Comparison of ENCODE assay signal across 29 mouse cellular contexts in the genomic region with DNA sequence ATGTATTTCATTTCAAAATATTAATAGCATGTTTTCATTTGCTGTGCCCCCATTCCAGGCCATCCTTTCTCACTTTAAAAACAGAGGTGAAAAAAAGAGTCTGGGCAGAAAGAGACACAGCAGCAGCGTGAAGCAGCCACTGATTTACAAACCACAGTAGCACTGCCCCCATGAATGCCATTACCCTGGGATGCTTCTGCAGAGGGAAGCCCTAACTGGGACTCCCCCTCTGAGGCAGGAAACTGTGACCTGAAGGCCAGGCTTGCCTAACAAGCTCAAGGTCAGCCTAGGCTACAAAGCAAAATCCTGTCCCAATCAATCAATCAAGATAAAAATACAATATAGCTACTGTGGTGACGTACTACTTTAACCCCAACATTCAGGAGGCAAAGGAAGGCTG. TPM values are rescaled to one million over a fixed set of nuclear protein-coding genes. Genes with fewer than 3 reads are reported as not detected.
DNase-seq lines count a peak whose midpoint lies in the region; ATAC-seq and TF ChIP-seq lines count a peak whose summit lies in the region.
"Had no signal": no experiment of that assay in that cellular context is flagged by ENCODE, and none has a peak within 500 bp of the region (broad histone marks: within the 10 kb centered on the region; RNA-seq: fewer than 3 reads in every experiment).

No protein-coding gene starts in this region.

- ATAC-seq in lung, postnatal 0 days: no peak
- ATAC-seq: CD4-positive, CD25-positive, alpha-beta regulatory T cell, adult 4 months; forebrain, embryonic 15.5 days; hindbrain, postnatal 0 days; intestine, embryonic 15.5 days; midbrain, embryonic 13.5 days had no signal

- TF ChIP-seq POLR2A in kidney, adult 2 months (IDR thresholded peaks at IDR 0.05; ENCODE audit: low read depth, low read length): no peak
- no peak for TF ChIP-seq POLR2A in lung, adult 2 months (IDR thresholded peaks at IDR 0.05; ENCODE audit: borderline replicate concordance, extremely low read depth, low read depth, low read length)
- TF ChIP-seq POLR2A in embryonic fibroblast, embryonic 13.5 days (IDR thresholded peaks at IDR 0.05; ENCODE audit: low read depth, low read length): no peak

- H3K9ac ChIP-seq in lung, postnatal 0 days (replicated peaks; ENCODE audit: low read depth): 0 out of 2 replicates have a peak overlapping the region, but pooled peaks have one; percentile 16
- H3K9ac ChIP-seq: embryonic facial prominence, embryonic 12.5 days; forebrain, embryonic 15.5 days; heart, embryonic 15.5 days; hindbrain, embryonic 12.5 days; intestine, embryonic 15.5 days; limb, embryonic 12.5 days; liver, embryonic 15.5 days; midbrain, embryonic 13.5 days had no signal

- no peaks in the 10 kb centered on the region for H3K4me1 ChIP-seq in kidney, adult 2 months (ENCODE audit: control insufficient read depth, insufficient read depth, low read length)
- H3K4me1 ChIP-seq in lung, postnatal 0 days (ENCODE audit: insufficient read depth, low read depth, low read length): peaks cover 7% of the 10 kb centered on the region; the same call in 1 of the 2 replicates
- peaks cover 4% of the 10 kb centered on the region for H3K4me1 ChIP-seq in lung, adult 2 months (ENCODE audit: control insufficient read depth, insufficient read depth, low read length)
- H3K4me1 ChIP-seq in embryonic fibroblast, embryonic 13.5 days (ENCODE audit: control insufficient read depth, insufficient read depth, low read length): peaks cover 35% of the 10 kb centered on the region
- H3K4me1 ChIP-seq: embryonic facial prominence, embryonic 12.5 days; forebrain, embryonic 15.5 days had no signal

- DNase-seq in adrenal gland, adult 2 months: peak; percentile 44
- DNase-seq in adrenal gland, postnatal 25 days: no peak
- peak; percentile 35 for DNase-seq in kidney, adult 2 months
- DNase-seq in kidney, postnatal 14 days: no peak
- DNase-seq in lung, postnatal 0 days (ENCODE audit: low spot score): no peak
- DNase-seq in lung, adult 2 months: no peak
- no peak for DNase-seq in thymus, adult 18-20 months
- DNase-seq: cerebellum, adult 8-10 months; cerebellum, postnatal 25 days; kidney, adult 8-10 months; kidney, postnatal 25 days; thymus, postnatal 25 days had no signal

- TF ChIP-seq CTCF in kidney, adult 2 months (conservative IDR thresholded peaks at IDR 0.05; ENCODE audit: insufficient read depth, insufficient read length, low read depth, low read length): no peak
- TF ChIP-seq CTCF in lung, postnatal 0 days (IDR thresholded peaks at IDR 0.05): no peak
- no peak for TF ChIP-seq CTCF in lung, adult 2 months (IDR thresholded peaks at IDR 0.05; ENCODE audit: insufficient read depth, low read length)
- no peak for TF ChIP-seq CTCF in embryonic fibroblast, embryonic 13.5 days (IDR thresholded peaks at IDR 0.05; ENCODE audit: borderline replicate concordance, insufficient read depth, low read length)

- no peaks in the 10 kb centered on the region for H3K9me3 ChIP-seq in lung, postnatal 0 days (ENCODE audit: low read length)
- H3K9me3 ChIP-seq: embryonic facial prominence, embryonic 12.5 days; forebrain, embryonic 10.5 days; forebrain, embryonic 15.5 days; heart, embryonic 15.5 days; hindbrain, embryonic 12.5 days; intestine, embryonic 15.5 days; limb, embryonic 12.5 days; liver, embryonic 15.5 days; midbrain, embryonic 13.5 days had no signal

- no peak overlapping the region for H3K4me2 ChIP-seq in lung, postnatal 0 days (replicated peaks; ENCODE audit: low read depth, low read length)
- H3K4me2 ChIP-seq: embryonic facial prominence, embryonic 12.5 days; forebrain, embryonic 15.5 days; heart, embryonic 15.5 days; hindbrain, embryonic 12.5 days; intestine, embryonic 15.5 days; limb, embryonic 12.5 days; liver, embryonic 15.5 days; midbrain, embryonic 13.5 days had no signal

- H3K4me3 ChIP-seq in kidney, adult 2 months (ENCODE audit: insufficient read depth, low read depth, low read length): no peak overlapping the region
- no peak overlapping the region for H3K4me3 ChIP-seq in lung, postnatal 0 days (ENCODE audit: low read depth, low read length)
- H3K4me3 ChIP-seq in lung, adult 2 months (replicated peaks; ENCODE audit: extremely low read depth, low read depth, low read length): no peak overlapping the region
- no peak overlapping the region for H3K4me3 ChIP-seq in embryonic fibroblast, embryonic 13.5 days (ENCODE audit: insufficient read depth, low read length)
- H3K4me3 ChIP-seq: embryonic facial prominence, embryonic 12.5 days; forebrain, embryonic 10.5 days; forebrain, embryonic 15.5 days; heart, embryonic 15.5 days; hindbrain, embryonic 12.5 days; intestine, embryonic 15.5 days; left cerebral cortex, adult 2 months; limb, embryonic 12.5 days; liver, embryonic 15.5 days; midbrain, embryonic 13.5 days had no signal

- WGBS in kidney, adult 2 months: 63% methylated on average over 2 of the region's 2 CpGs
- 52% methylated on average over 2 of the region's 2 CpGs for WGBS in lung, postnatal 0 days
- 39% methylated on average over 2 of the region's 2 CpGs for WGBS in lung, adult 2 months

- H3K27me3 ChIP-seq in kidney, adult 2 months (replicated peaks; ENCODE audit: control insufficient read depth, insufficient read depth, low read length): no peaks in the 10 kb centered on the region
- no peaks in the 10 kb centered on the region for H3K27me3 ChIP-seq in lung, postnatal 0 days (replicated peaks; ENCODE audit: insufficient read depth, low read length)
- H3K27me3 ChIP-seq: embryonic facial prominence, embryonic 12.5 days; forebrain, embryonic 15.5 days; heart, embryonic 15.5 days; hindbrain, embryonic 12.5 days; intestine, embryonic 15.5 days; limb, embryonic 12.5 days; liver, embryonic 15.5 days; midbrain, embryonic 13.5 days had no signal

- H3K27ac ChIP-seq in kidney, adult 2 months (ENCODE audit: insufficient read depth, low read depth, low read length): no peak overlapping the region
- no peak overlapping the region for H3K27ac ChIP-seq in lung, postnatal 0 days (ENCODE audit: low read length)
- peak overlapping the region; percentile 49; the same call in 1 of the 2 replicates for H3K27ac ChIP-seq in embryonic fibroblast, embryonic 13.5 days (ENCODE audit: insufficient read depth, low read length)
- H3K27ac ChIP-seq: embryonic facial prominence, embryonic 12.5 days; forebrain, embryonic 10.5 days; forebrain, embryonic 15.5 days; heart, embryonic 15.5 days; hindbrain, embryonic 12.5 days; hindbrain, postnatal 0 days; intestine, embryonic 15.5 days; left cerebral cortex, adult 2 months; limb, embryonic 12.5 days; liver, embryonic 15.5 days; macrophage; midbrain, embryonic 13.5 days had no signal

- no peaks in the 10 kb centered on the region for H3K36me3 ChIP-seq in kidney, adult 2 months (ENCODE audit: control insufficient read depth, insufficient read depth, low read length)
- H3K36me3 ChIP-seq in lung, postnatal 0 days (ENCODE audit: insufficient read depth, low read length): no peaks in the 10 kb centered on the region
- H3K36me3 ChIP-seq: embryonic facial prominence, embryonic 12.5 days; forebrain, embryonic 15.5 days; heart, embryonic 15.5 days; hindbrain, embryonic 12.5 days; intestine, embryonic 15.5 days; liver, embryonic 15.5 days; midbrain, embryonic 13.5 days had no signal

- no peak for TF ChIP-seq EP300 in lung, postnatal 0 days (IDR thresholded peaks at IDR 0.05)

RNA-seq across cellular contexts. Expression of gene Mrtfa, which starts 9.3 kb away (rescaled TPM):
- total RNA-seq in adrenal gland, adult 2 months (2021): 10 to 100 TPM; 27.3 to 30.0 TPM
- polyA plus RNA-seq in adrenal gland, adult 2 months (2012; rRNA removed): 33.0 and 39.6 TPM in 2 replicates
- 27.2 and 27.4 TPM in 2 replicates for total RNA-seq in adrenal gland, postnatal 25 days (2021)
- polyA plus RNA-seq in kidney, adult 2 months (2012; rRNA removed): 15.1 and 16.0 TPM in 2 replicates
- 13.5 and 13.9 TPM in 2 replicates for polyA plus RNA-seq in lung, postnatal 0 days (2015; fragmentation: Nextera tagmentation; extraction: Ambion mirVana)
- 32.8 and 39.0 TPM in 2 replicates for polyA plus RNA-seq in lung, adult 2 months (2012; rRNA removed)
- 36.6 and 38.4 TPM in 2 replicates for polyA plus RNA-seq in embryonic fibroblast, embryonic 13.5 days (2011; ENCODE audit: insufficient read length, low read depth, missing spikeins)

RNA-seq across cellular contexts. Expression of gene Mchr1, which starts 54.1 kb away (rescaled TPM):
- under 1 TPM; 0.17 to 0.55 TPM for total RNA-seq in adrenal gland, adult 2 months (2021)
- polyA plus RNA-seq in adrenal gland, adult 2 months (2012; rRNA removed): 0.45 and 0.86 TPM in 2 replicates
- total RNA-seq in adrenal gland, postnatal 25 days (2021): 0.52 TPM in 1 of 2 replicates, not detected in the other
- 2.1 and 2.3 TPM in 2 replicates for polyA plus RNA-seq in kidney, adult 2 months (2012; rRNA removed)
- polyA plus RNA-seq in lung, postnatal 0 days (2015; fragmentation: Nextera tagmentation; extraction: Ambion mirVana): 1.6 and 3.3 TPM in 2 replicates
- polyA plus RNA-seq in lung, adult 2 months (2012; rRNA removed): 1.0 and 1.4 TPM in 2 replicates
- polyA plus RNA-seq in embryonic fibroblast, embryonic 13.5 days (2011; ENCODE audit: insufficient read length, low read depth, missing spikeins): 0.75 and 1.1 TPM in 2 replicates
- total RNA-seq: heart, postnatal 25 days; megakaryocyte-erythroid progenitor cell, adult 5-6 weeks; monocyte, adult 5-6 weeks had no signal
- polyA plus RNA-seq: CD4-positive, CD25-positive, alpha-beta regulatory T cell, adult 4 months; forebrain, embryonic 10.5 days; macrophage had no signal

Comparison
In these comparisons a context has a peak if more than half of its experiments do, and no peak if none do; other contexts are left out.
1. DNase-seq: peak in adrenal gland, adult 2 months (single experiment) and kidney, adult 2 months (single experiment); none in adrenal gland, postnatal 25 days (single experiment), kidney, postnatal 14 days (single experiment), lung, postnatal 0 days (single experiment), lung, adult 2 months (single experiment) and thymus, adult 18-20 months (0 of 2).